Comparison of ENCODE assay signal across 20 mouse cellular contexts in the genomic region with DNA sequence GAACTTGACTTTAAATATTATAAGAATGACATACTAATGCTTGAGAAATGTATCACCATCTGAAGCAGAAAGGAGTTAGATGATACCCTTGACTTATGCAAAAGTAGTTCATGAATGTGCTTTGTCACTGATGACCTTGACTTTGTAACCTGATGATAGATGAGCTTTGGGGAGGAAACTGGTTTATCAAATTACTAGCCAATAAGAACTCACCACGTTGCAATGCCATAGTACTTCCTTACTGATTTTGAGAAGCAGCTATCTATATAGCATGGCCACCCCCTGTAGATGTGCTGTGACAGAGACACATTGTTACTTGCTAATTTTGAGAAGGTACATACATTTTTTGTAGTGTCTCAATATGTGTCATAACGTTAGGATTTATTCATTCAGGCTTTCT.
DNase-seq lines count a peak whose midpoint lies in the region; ATAC-seq and TF ChIP-seq lines count a peak whose summit lies in the region.
"Had no signal": no experiment of that assay in that cellular context is flagged by ENCODE, and none has a peak within 500 bp of the region (broad histone marks: within the 10 kb centered on the region; RNA-seq: fewer than 3 reads in every experiment).

No protein-coding gene starts in this region.

- TF ChIP-seq EP300 in MEL (IDR thresholded peaks at IDR 0.05; ENCODE audit: low read depth in 1 of 2, low read length in 2 of 2): peak; percentile 71 to 79

- no peak for DNase-seq in G1E (ENCODE audit: low spot score)
- DNase-seq in MEL (ENCODE audit: low read depth, low spot score): peak; percentile 52
- DNase-seq in adrenal gland, postnatal 25 days: no peak
- no peak for DNase-seq in cerebellum, adult 18-20 months
- DNase-seq: adrenal gland, adult 2 months; adrenal gland, adult 8-10 months; adrenal gland, postnatal 10 days; adrenal gland, postnatal 14 days; adrenal gland, postnatal 36 days; B cell, adult 2 months; cerebellum, adult 11 months; cerebellum, adult 11-12 months; cerebellum, adult 2 months; cerebellum, adult 8-10 months; cerebellum, adult 9-10 months; cerebellum, adult 9-11 months had no signal

- H3K4me1 ChIP-seq in G1E (ENCODE audit: insufficient read depth, low read depth, low read length): peaks cover 4% of the 10 kb centered on the region
- peaks cover 8 to 10% of the 10 kb centered on the region in 2 experiments for H3K4me1 ChIP-seq in MEL (ENCODE audit: control insufficient read depth in 1 of 2, insufficient read depth in 2 of 2, low read length in 2 of 2)

- H3K27ac ChIP-seq in MEL (ENCODE audit: control insufficient read depth, low read depth, low read length): peak overlapping the region; percentile 34; the same call in 1 of the 2 replicates

- peak; percentile 40; the same call in 1 of the 2 replicates for ATAC-seq in G1E (ENCODE audit: extremely low read depth, insufficient number of reproducible peaks, low FRiP score, poor library complexity, severe bottlenecking)
- ATAC-seq: activated CD4-positive, CD25-positive, alpha-beta regulatory T cell, adult 4 months; CD4-positive, CD25-positive, alpha-beta regulatory T cell, adult 4 months; Patski had no signal

- H3K27me3 ChIP-seq in G1E (ENCODE audit: insufficient read depth, low read length) (no peaks in the 10 kb centered on the region), MEL (ENCODE audit: control insufficient read depth in 1 of 2, insufficient read depth in 2 of 2, low read length in 2 of 2) (no peaks in the 10 kb centered on the region)
- H3K27me3 ChIP-seq: CH12.LX, Patski had no signal

- H3K4me3 ChIP-seq in G1E (ENCODE audit: low read depth, low read length): no peak overlapping the region
- H3K4me3 ChIP-seq in MEL (ENCODE audit: control insufficient read depth in 1 of 2, insufficient read depth in 1 of 2, low read depth in 2 of 2, low read length in 2 of 2): no peak overlapping the region

- H3K9me3 ChIP-seq in G1E (replicated peaks) (no peaks in the 10 kb centered on the region), MEL (replicated peaks; ENCODE audit: insufficient read depth, low read length) (no peaks in the 10 kb centered on the region)

- no peak for TF ChIP-seq RAD21 in MEL (IDR thresholded peaks at IDR 0.05; ENCODE audit: low read depth, low read length)

- no peaks in the 10 kb centered on the region for H3K36me3 ChIP-seq in G1E (replicated peaks)
- H3K36me3 ChIP-seq in MEL (ENCODE audit: control insufficient read depth in 1 of 2, insufficient read depth in 2 of 2, low read length in 2 of 2): peaks cover 0 to 16% of the 10 kb centered on the region in 2 experiments; a peak in 2 of 4 replicates

- no peak overlapping the region for H3K9ac ChIP-seq in MEL (ENCODE audit: control insufficient read depth, low read depth, low read length, poor library complexity, severe bottlenecking)

- TF ChIP-seq CTCF in G1E (IDR thresholded peaks at IDR 0.05; ENCODE audit: low read depth, low read length): no peak
- TF ChIP-seq CTCF in MEL (IDR thresholded peaks at IDR 0.05 in 2 of 3, conservative IDR thresholded peaks at IDR 0.05 in 1 of 3; ENCODE audit: control insufficient read depth in 1 of 3, insufficient read depth in 1 of 3, low read depth in 2 of 3, low read length in 3 of 3, poor library complexity in 1 of 3, severe bottlenecking in 1 of 3): no peak

- no peaks in the 10 kb centered on the region for H3K79me2 ChIP-seq in MEL (ENCODE audit: control insufficient read depth, insufficient read depth, low read length, poor library complexity)

- no peak for TF ChIP-seq POLR2A in MEL (IDR thresholded peaks at IDR 0.05; ENCODE audit: control insufficient read depth in 1 of 2, insufficient read depth in 1 of 2, low read depth in 1 of 2, low read length in 2 of 2, poor library complexity in 1 of 2)

TF ChIP-seq in MEL, 35 proteins besides CTCF, POLR2A, EP300 and RAD21:
- TF ChIP-seq USF2 (IDR thresholded peaks at IDR 0.05; ENCODE audit: borderline replicate concordance in 1 of 2, insufficient read depth in 1 of 2, low read depth in 1 of 2, low read length in 2 of 2) (no peak), MAZ (IDR thresholded peaks at IDR 0.05; ENCODE audit: low read depth, low read length) (no peak), USF1 (IDR thresholded peaks at IDR 0.05; ENCODE audit: low read depth, low read length) (no peak), ZKSCAN1 (IDR thresholded peaks at IDR 0.05; ENCODE audit: low read depth, low read length) (no peak), HCFC1 (IDR thresholded peaks at IDR 0.05; ENCODE audit: low read depth, low read length) (no peak), RCOR1 (IDR thresholded peaks at IDR 0.05; ENCODE audit: low read depth, low read length) (peak; percentile 73), ZMIZ1 (IDR thresholded peaks at IDR 0.05; ENCODE audit: low read depth, low read length) (no peak), E2F4 (IDR thresholded peaks at IDR 0.05; ENCODE audit: borderline replicate concordance, low read depth, low read length) (no peak), ETS1 (IDR thresholded peaks at IDR 0.05; ENCODE audit: low read depth, low read length) (peak; percentile 66), GATA1 (IDR thresholded peaks at IDR 0.05; ENCODE audit: low read depth, low read length) (peak; percentile 78), TCF12 (IDR thresholded peaks at IDR 0.05; ENCODE audit: low read depth, low read length) (peak; percentile 29; the same call in 1 of the 2 replicates), POLR2AphosphoS2 (IDR thresholded peaks at IDR 0.05; ENCODE audit: low read length) (no peak), ELF1 (IDR thresholded peaks at IDR 0.05; ENCODE audit: low read depth, low read length) (peak; percentile 21; the same call in 1 of the 2 replicates), UBTF (IDR thresholded peaks at IDR 0.05; ENCODE audit: borderline replicate concordance, insufficient read depth, low read depth, low read length) (no peak)
